Mouse (Mus musculus) intestine, embryonic 14.5 days (tissue): ENCODE results near the gene Kcnj3. TPM values are rescaled to one million over a fixed set of nuclear protein-coding genes. Genes with fewer than 3 reads are reported as not detected.

Experiments
- ATAC-seq: fragments of 200-750 bp; cut with Nextera tagmentation; replicated peaks from 2 replicates; pipeline ENCODE4 v1.8.0; 2017; ENCODE audit warnings: low read depth, moderate number of reproducible peaks, moderate TSS enrichment, moderate library complexity; ENCODE audit not compliant: low FRiP score, low TSS enrichment
- DNase-seq: peaks from one replicate; pipeline ENCODE4 v3.0.0-alpha.2; 2018; ENCODE audit warnings: low spot score
- H3K27ac ChIP-seq: fragments of 300-500 bp; sonication (generic); 2 replicates; pipeline ENCODE4 v1.5.1; 2014; ENCODE audit warnings: low read depth, mild to moderate bottlenecking, control low read depth
- H3K27me3 ChIP-seq: fragments of 300-500 bp; sonication (generic); replicated peaks from 2 replicates; pipeline ENCODE4 v1.6.1; 2014; ENCODE audit warnings: low read length, control low read depth; ENCODE audit not compliant: control insufficient read depth, insufficient read depth
- H3K36me3 ChIP-seq: fragments of 300-500 bp; sonication (generic); 2 replicates; pipeline ENCODE4 v1.6.1; 2014; ENCODE audit warnings: low read length, control low read depth; ENCODE audit not compliant: control insufficient read depth, insufficient read depth
- H3K4me1 ChIP-seq: fragments of 300-500 bp; sonication (generic); replicated peaks from 2 replicates; pipeline ENCODE4 v1.6.1; 2014; ENCODE audit warnings: low read length, control low read depth, mixed read lengths; ENCODE audit not compliant: control insufficient read depth, insufficient read depth
- H3K4me2 ChIP-seq: fragments of 300-500 bp; sonication (generic); 2 replicates; pipeline ENCODE4 v1.6.1; 2014; ENCODE audit warnings: low read length
- H3K4me3 ChIP-seq: fragments of 300-500 bp; sonication (generic); 2 replicates; pipeline ENCODE4 v1.5.1; 2014; ENCODE audit warnings: low read depth, low read length, control low read depth, mixed read lengths
- H3K9ac ChIP-seq: fragments of 300-500 bp; sonication (generic); 2 replicates; pipeline ENCODE4 v1.6.1; 2014; ENCODE audit warnings: mild to moderate bottlenecking, low read length
- H3K9me3 ChIP-seq: fragments of 300-500 bp; sonication (generic); 2 replicates; pipeline ENCODE4 v1.6.1; 2016; ENCODE audit warnings: low read length, control low read depth; ENCODE audit not compliant: control insufficient read depth
- WGBS: fragments of 180-500 bp; shearing (Covaris S2); extraction: QIAGEN DNeasy Blood & Tissue Kit; methylation state at CpG from one replicate; pipeline ENCODE4 v1.1.7; 2014; 5-methylcytosine and 5-hydroxymethylcytosine counted together
- polyA plus RNA-seq: library from polyadenylated mRNA; unstranded; fragments of >200 nt; fragmentation: Nextera tagmentation; extraction: Ambion mirVana; gene quantifications from 2 replicates; pipeline ENCODE4 v1.2.1, GENCODE M21; 2014

The Kcnj3 gene
- polyA plus RNA-seq, 1 experiment from 2014 or later: 0.09 TPM

- Histone ChIP-seq H3K27me3 (no peaks in the 10 kb centered on the region), H3K4me2 (no peak overlapping the region), H3K36me3 (no peaks in the 10 kb centered on the region), H3K27ac (no peak overlapping the region), H3K4me3 (no peak overlapping the region), H3K4me1 (no peaks in the 10 kb centered on the region), H3K9ac (no peak overlapping the region), H3K9me3 (no peaks in the 10 kb centered on the region)
- no peak for ATAC-seq
- no peak for DNase-seq
Observed at GRCm38 (mm10) chr2:55547612-55548011, 111.8 kb downstream of the Kcnj3 start.

DNA sequence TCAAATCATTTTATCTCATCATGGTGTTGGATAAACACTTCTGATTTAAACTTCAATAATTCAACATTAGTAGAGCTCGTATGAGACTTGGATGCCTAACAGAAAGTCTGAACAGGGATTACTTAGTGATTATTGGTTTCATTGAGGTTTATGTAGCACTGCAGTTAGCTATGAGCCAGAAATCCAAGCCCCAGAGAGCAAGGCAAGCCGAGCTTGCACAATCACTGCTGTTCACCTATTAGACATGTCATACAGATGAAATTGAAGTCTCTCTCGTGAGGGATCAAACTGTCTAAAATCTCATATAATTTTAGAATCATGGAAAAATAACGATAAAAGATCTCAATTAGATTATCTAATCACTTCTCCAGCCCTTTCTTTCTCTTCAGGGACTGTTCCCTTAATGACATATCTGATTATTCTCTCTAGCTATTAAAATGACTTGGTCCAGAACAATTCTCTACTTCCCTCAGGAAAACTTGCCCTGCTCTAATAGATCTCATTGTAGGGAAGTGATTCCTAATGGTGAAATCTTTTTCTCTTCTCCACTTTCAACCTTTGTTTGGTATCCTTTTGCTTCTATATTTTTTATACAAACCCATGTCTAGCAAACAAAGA, 122.7 kb downstream of the Kcnj3 start:
- Histone ChIP-seq H3K4me2 (no peak overlapping the region), H3K9me3 (no peaks in the 10 kb centered on the region), H3K4me3 (no peak overlapping the region), H3K27me3 (no peaks in the 10 kb centered on the region), H3K9ac (no peak overlapping the region), H3K27ac (no peak overlapping the region), H3K4me1 (no peaks in the 10 kb centered on the region), H3K36me3 (no peaks in the 10 kb centered on the region)
- ATAC-seq (no peak), DNase-seq (no peak)
- WGBS: 70% methylated on average over 4 of the region's 4 CpGs

DNA sequence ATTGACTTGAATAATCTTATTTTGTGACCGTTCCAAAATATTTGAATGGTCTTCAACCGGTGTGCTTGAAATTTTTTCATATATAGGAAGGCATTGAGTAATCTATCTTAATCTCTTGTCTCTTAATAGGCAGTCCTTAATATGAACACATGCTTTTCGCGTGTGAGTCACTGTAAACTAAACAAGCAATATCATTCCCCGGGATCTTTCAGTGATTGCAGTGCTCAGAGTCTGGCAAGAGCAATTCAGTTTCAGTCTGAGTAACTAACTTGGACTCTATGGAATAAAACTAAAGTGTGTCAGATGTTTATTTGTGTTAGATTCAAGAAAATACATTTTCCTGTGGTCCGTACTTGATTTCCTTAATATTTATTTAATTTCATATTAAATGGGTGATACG, 133.5 kb downstream of the Kcnj3 start:
- Histone ChIP-seq H3K4me3 (no peak overlapping the region), H3K9ac (no peak overlapping the region), H3K27ac (no peak overlapping the region), H3K9me3 (no peaks in the 10 kb centered on the region), H3K27me3 (no peaks in the 10 kb centered on the region), H3K36me3 (no peaks in the 10 kb centered on the region), H3K4me1 (no peaks in the 10 kb centered on the region), H3K4me2 (no peak overlapping the region)
- WGBS: 79% methylated on average over 7 of the region's 7 CpGs
- DNase-seq (no peak), ATAC-seq (no peak)

- Histone ChIP-seq H3K4me1 (no peaks in the 10 kb centered on the region), H3K4me2 (no peak overlapping the region), H3K9me3 (no peaks in the 10 kb centered on the region), H3K27me3 (no peaks in the 10 kb centered on the region), H3K4me3 (no peak overlapping the region), H3K36me3 (no peaks in the 10 kb centered on the region), H3K27ac (no peak overlapping the region), H3K9ac (no peak overlapping the region)
- ATAC-seq (no peak), DNase-seq (no peak)
- 77% methylated on average over 3 of the region's 3 CpGs for WGBS
Observed at GRCm38 (mm10) chr2:55571425-55571824, 135.7 kb downstream of the Kcnj3 start.

DNA sequence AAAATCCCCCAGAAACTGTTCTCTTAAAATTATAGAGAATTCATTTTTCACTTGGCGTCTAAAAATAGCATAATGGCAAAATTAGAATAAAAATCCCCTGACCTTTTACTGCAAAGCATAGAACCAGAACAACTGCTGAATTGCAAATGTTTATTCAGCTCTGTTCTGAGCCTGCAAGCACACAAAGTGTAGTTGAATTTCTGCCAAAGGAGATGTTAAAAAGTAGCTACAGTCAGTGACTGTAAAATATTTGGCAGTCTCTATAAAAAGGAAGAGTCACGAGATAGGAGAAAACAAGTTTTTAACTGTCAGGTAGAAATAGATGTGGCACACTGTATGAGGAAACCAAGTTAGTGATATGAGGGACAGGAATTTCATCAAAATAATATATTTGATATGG, 144.5 kb downstream of the Kcnj3 start:
- no peak for ATAC-seq
- no peak for DNase-seq
- no peak overlapping the region for H3K9ac ChIP-seq
- H3K27ac ChIP-seq: no peak overlapping the region
- no peaks in the 10 kb centered on the region for H3K9me3 ChIP-seq
- no peak overlapping the region for H3K4me3 ChIP-seq
- H3K4me1 ChIP-seq: no peaks in the 10 kb centered on the region
- WGBS: 43% methylated on average over 2 of the region's 2 CpGs
- H3K4me2 ChIP-seq: no peak overlapping the region
- H3K27me3 ChIP-seq: no peaks in the 10 kb centered on the region
- H3K36me3 ChIP-seq: no peaks in the 10 kb centered on the region

- Histone ChIP-seq H3K9ac (no peak overlapping the region), H3K4me2 (no peak overlapping the region), H3K27me3 (no peaks in the 10 kb centered on the region), H3K27ac (no peak overlapping the region), H3K9me3 (no peaks in the 10 kb centered on the region), H3K4me3 (no peak overlapping the region), H3K36me3 (no peaks in the 10 kb centered on the region), H3K4me1 (no peaks in the 10 kb centered on the region)
- DNase-seq (no peak), ATAC-seq (no peak)
- 72% methylated on average over 3 of the region's 3 CpGs for WGBS
Observed at GRCm38 (mm10) chr2:55591226-55591988, 155.6 kb downstream of the Kcnj3 start.
